Mouse (Mus musculus): ENCODE measurements around the gene Zfp808. TPM values are rescaled to one million over a fixed set of nuclear protein-coding genes. Genes with fewer than 3 reads are reported as not detected.
"Not testable (repeated sequence)": the region's sequence is repeated elsewhere in the genome, so short reads cannot be mapped to it uniquely, and the experiment has no call there.

Zfp808 gene
- polyA plus RNA-seq, 1 experiment = 0.05 TPM

DNA sequence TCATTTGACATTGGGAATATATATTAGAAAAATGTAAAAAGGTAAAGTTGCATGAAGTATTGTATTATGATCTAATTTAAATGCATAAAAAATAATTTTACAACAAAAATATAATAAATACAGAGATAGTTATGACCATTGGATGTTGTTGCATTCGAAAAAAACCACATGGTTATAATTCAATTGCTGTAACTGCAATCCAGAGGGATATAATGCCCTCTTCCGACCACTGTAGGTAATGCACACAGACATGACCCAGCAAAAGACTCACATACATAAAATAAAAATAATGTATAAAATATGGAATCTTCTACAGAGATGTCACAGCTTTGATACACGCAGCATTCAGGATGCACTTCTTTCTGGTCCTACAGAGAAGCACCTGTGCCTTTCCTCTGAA is 115.6 kb downstream of the Zfp808 start:
- Histone ChIP-seq H3K27me3 (ENCODE audit: control insufficient read depth, insufficient read depth, low read length) (no peaks in the 10 kb centered on the region), H3K27ac (ENCODE audit: insufficient read depth, low read length) (no peak overlapping the region), H3K4me1 (ENCODE audit: control insufficient read depth, insufficient read depth, insufficient read length) (no peaks in the 10 kb centered on the region), H3K36me3 (ENCODE audit: control insufficient read depth, insufficient read depth, low read length) (no peaks in the 10 kb centered on the region), H3K4me3 (ENCODE audit: extremely low read depth, insufficient read depth, insufficient read length) (no peak overlapping the region)
- DNase-seq (ENCODE audit: low read depth in 1 of 2, low spot score in 2 of 2) = no peak
- WGBS = 44% methylated on average over 3 of the region's 3 CpGs
- TF ChIP-seq CTCF (IDR thresholded peaks at IDR 0.05; ENCODE audit: extremely low read depth, insufficient read depth, insufficient read length, insufficient replicate concordance) (no peak), POLR2A (IDR thresholded peaks at IDR 0.05; ENCODE audit: low read depth, low read length) (no peak)

DNA sequence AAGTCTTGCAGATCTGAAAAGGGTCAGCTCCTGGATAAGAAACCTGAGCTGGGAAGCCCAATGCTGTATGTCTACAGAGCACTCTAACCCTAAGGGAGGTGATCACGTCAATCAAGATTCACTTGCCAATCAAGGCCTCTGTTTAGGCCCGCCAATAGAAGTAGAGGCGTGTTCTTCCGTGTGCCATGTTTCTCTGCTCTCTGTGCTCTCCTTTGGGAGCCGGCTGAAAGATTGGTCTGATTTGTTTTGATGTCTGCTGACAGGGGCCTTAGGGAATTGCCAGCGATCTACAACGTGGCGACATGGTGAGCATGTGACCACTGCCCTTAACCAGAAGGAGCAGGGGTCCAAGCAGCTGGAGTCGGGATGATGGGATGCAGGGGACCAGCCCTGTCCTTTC is 125.5 kb downstream of the Zfp808 start:
- H3K4me3 ChIP-seq (ENCODE audit: extremely low read depth, insufficient read depth, insufficient read length); DNase-seq (ENCODE audit: low read depth in 1 of 2, low spot score in 2 of 2); H3K36me3 ChIP-seq (ENCODE audit: control insufficient read depth, insufficient read depth, low read length); H3K27me3 ChIP-seq (ENCODE audit: control insufficient read depth, insufficient read depth, low read length); H3K4me1 ChIP-seq (ENCODE audit: control insufficient read depth, insufficient read depth, insufficient read length); H3K27ac ChIP-seq (ENCODE audit: insufficient read depth, low read length): not testable (repeated sequence)
- 84% methylated on average over 9 of the region's 9 CpGs for WGBS

DNA sequence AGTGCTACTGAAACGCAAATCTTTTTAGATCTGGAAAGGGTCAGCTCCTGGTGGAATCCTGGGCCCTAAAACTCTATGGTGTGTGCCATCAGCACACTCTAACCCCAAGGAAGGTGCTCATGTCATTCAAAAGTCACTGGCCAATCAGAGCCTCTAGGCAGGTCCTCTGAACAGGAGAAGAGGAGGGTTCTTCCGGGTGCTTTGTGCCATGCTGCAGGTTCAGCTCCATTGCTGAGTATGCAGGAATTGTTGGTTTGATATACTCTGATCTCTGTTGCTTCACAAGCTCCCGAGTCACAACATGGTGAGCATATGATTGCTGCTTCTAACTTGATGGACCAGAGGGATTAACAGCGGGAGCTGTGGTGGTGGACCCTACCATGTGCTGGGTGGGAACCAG is 133.7 kb downstream of the Zfp808 start:
- WGBS = 82% methylated on average over 4 of the region's 4 CpGs
- no peaks in the 10 kb centered on the region for H3K36me3 ChIP-seq (ENCODE audit: control insufficient read depth, insufficient read depth, low read length)
- TF ChIP-seq POLR2A (IDR thresholded peaks at IDR 0.05; ENCODE audit: low read depth, low read length) (no peak), CTCF (IDR thresholded peaks at IDR 0.05; ENCODE audit: extremely low read depth, insufficient read depth, insufficient read length, insufficient replicate concordance) (no peak)
- H3K27me3 ChIP-seq (ENCODE audit: control insufficient read depth, insufficient read depth, low read length) = no peaks in the 10 kb centered on the region
- no peak overlapping the region for H3K4me3 ChIP-seq (ENCODE audit: extremely low read depth, insufficient read depth, insufficient read length)
- H3K4me1 ChIP-seq (ENCODE audit: control insufficient read depth, insufficient read depth, insufficient read length) = no peaks in the 10 kb centered on the region
- no peak for DNase-seq (ENCODE audit: low read depth in 1 of 2, low spot score in 2 of 2)
- H3K27ac ChIP-seq (ENCODE audit: insufficient read depth, low read length) = no peak overlapping the region

All from spleen, adult 2 months (tissue).